Mouse (Mus musculus): ENCODE data around the gene Nucb1. TPM values are rescaled to one million over a fixed set of nuclear protein-coding genes. Genes with fewer than 3 reads are reported as not detected.
"Not testable (repeated sequence)": the region's sequence is repeated elsewhere in the genome, so short reads cannot be mapped to it uniquely, and the experiment has no call there.

Nucb1 gene
- total and polyA plus RNA-seq, 2 experiments from 2014 or later: 76.8 to 122 TPM

DNA sequence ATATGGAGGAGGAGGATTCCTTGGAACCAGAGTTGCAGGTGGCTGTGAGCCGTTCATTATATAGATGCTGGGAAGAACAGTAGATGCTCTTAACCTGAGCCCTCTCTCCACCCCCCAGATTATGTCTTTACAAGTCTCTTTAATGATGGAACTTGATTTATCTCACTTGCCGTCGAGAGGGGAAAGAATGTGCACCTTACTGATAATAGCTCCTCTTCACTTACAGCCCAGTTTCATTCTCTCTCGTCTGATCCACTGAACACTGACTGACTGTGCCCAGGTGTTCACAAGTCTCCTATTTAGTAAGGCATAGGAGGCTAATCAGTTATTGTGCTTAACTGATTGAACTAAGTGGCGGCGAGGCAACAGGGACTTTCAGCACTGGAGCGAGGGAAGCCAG is 20.6 kb downstream of the Nucb1 start:
- Histone ChIP-seq H3K4me1 (ENCODE audit: insufficient read depth) (0 out of 2 replicates have a peak, but pooled peaks cover 6% of the 10 kb centered on the region), H3K4me2 (ENCODE audit: low read depth) (no peak overlapping the region), H3K27ac (ENCODE audit: low read depth, low read length) (no peak overlapping the region), H3K9ac (no peak overlapping the region), H3K36me3 (ENCODE audit: insufficient read depth) (peaks cover 21% of the 10 kb centered on the region), H3K27me3 (ENCODE audit: insufficient read depth, low read length) (no peaks in the 10 kb centered on the region), H3K9me3 (ENCODE audit: low read length) (no peaks in the 10 kb centered on the region), H3K4me3 (ENCODE audit: low read depth, low read length) (no peak overlapping the region)
- DNase-seq: no peak
- no peak for TF ChIP-seq CTCF (IDR thresholded peaks at IDR 0.05; ENCODE audit: low read depth)
- ATAC-seq: no peak
- WGBS: 73% methylated on average over 7 of the region's 7 CpGs

DNA sequence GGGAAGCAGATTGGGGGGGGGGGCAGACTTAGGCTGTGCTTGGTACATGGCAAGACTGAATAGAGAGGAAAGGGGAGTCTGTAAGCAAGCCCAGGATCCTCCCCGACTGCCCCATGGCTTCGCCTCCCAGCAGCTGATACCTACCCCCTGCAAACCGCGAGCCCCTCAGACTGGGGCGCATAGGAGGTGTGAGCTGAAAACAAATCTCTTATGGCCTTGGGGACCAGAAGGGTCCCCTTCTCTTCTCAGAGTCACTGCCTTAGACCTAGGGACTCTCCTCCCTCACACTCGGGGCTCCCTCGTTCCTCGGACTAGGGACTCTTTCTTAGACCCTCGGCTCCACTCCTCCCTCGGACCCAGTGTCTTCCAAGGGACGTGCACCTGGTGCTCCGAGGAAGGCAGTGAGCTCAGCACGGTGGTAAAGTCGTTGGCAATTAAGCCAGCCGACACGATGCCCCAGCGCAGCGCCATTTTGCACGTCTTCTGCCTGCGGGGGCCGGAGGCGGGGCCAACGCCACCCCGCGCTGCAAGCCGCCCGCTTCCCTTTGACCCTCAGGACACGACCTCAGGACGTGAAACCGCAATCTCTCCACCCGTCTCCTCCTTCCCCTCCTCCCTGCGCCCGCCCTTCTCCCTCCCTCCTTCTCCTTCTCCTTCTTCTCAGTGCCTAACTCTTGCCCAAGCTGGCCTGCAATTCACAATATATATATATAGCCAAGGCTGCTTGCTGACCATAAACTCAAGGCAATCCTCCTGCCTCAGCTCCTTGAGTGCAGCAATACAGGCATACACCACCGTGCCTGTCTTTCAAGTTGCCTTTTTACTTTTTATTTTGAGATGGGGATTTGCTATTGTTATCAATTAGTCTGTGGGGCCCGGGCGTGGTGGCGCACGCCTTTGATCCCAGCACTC is 21.7 kb downstream of the Nucb1 start, which contains the start of gene Dhdh:
Gene Dhdh (minus strand): TSS at position 513 of the 912 bp plus-strand sequence.
- H3K4me1 ChIP-seq (ENCODE audit: insufficient read depth): 0 out of 2 replicates have a peak, but pooled peaks cover 6% of the 10 kb centered on the region
- H3K27me3 ChIP-seq (ENCODE audit: insufficient read depth, low read length): no peaks in the 10 kb centered on the region
- H3K9ac ChIP-seq: peak within 1 kb of the TSS; percentile 50
- TF ChIP-seq CTCF (IDR thresholded peaks at IDR 0.05; ENCODE audit: low read depth): no peak
- 8% methylated on average over 36 of the region's 38 CpGs for WGBS
- peak; percentile 69 for ATAC-seq
- DNase-seq: no peak
- H3K36me3 ChIP-seq (ENCODE audit: insufficient read depth): peaks cover 11% of the 10 kb centered on the region; the same call in 1 of the 2 replicates
- H3K4me2 ChIP-seq (ENCODE audit: low read depth): peak within 1 kb of the TSS; percentile 48
- H3K4me3 ChIP-seq (ENCODE audit: low read depth, low read length): peak within 1 kb of the TSS; percentile 31
- no peaks in the 10 kb centered on the region for H3K9me3 ChIP-seq (ENCODE audit: low read length)
- H3K27ac ChIP-seq (ENCODE audit: low read depth, low read length): peak within 1 kb of the TSS; percentile 80

DNA sequence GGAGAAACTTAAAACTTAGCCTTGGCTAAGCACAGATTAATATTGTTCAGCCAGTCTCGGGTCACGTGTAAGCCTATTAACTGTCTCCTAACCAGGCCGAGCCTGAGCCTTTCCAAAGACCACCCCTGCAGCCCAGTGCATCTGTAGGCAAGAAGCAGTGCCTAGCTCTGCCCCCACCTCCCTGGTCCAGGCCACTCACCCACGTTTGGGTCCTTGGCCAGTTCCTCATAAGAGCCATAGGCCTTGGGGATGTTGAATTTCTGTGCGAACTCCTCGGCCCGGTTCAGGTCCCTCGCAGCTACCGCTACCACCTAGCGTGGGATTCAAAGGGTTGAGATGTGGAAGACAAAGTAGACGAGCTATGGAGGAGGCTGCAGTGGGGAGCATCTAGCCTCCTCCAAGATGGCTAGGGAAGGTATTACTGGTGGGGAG is 22.3 kb downstream of the Nucb1 start:
- DNase-seq: peak; percentile 58

DNA sequence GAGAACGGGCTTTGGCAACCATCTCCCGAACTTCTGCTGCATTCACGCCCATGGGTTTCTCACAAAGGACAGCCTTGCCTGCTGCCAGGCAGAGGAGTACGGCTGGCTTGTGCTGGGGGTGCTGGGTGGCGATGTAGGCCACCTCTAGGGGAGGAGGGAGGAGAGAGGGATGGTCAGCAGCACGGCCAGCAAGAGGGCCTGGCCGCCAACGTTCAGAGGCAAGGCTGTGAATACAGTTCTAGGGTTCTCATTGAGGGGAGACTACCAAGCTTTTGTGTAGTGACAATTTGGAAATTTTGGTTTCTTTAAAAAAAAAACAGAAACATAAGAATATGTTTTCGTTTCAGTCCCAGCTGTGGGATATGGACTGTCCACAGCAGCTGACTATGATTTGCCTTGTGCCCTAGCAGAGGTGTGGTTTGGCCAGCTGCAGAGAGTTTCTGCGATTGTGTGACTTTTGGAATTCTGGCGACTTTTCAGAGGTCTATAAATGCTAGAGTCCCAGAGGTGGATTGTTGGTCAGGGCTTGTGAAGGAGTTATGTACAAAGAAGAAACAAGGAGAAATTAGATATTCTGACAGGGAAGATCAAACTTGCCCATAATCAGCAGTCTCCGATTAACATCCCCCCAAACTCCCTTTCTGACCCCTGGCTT is 23.3 kb downstream of the Nucb1 start, which contains the start of gene Gm45808:
Gene Gm45808 (minus strand): TSS at position 51 of the 655 bp plus-strand sequence.
- DNase-seq: no peak
- Histone ChIP-seq H3K36me3 (ENCODE audit: insufficient read depth) (no peaks in the 10 kb centered on the region), H3K27me3 (ENCODE audit: insufficient read depth, low read length) (no peaks in the 10 kb centered on the region), H3K4me3 (ENCODE audit: low read depth, low read length) (no peak within 1 kb of the TSS), H3K9me3 (ENCODE audit: low read length) (no peaks in the 10 kb centered on the region), H3K9ac (peak within 1 kb of the TSS; percentile 50; the same call in 1 of the 2 replicates), H3K27ac (ENCODE audit: low read depth, low read length) (no peak within 1 kb of the TSS), H3K4me1 (ENCODE audit: insufficient read depth) (0 out of 2 replicates have a peak, but pooled peaks cover 6% of the 10 kb centered on the region), H3K4me2 (ENCODE audit: low read depth) (0 out of 2 replicates have a peak within 1 kb of the TSS, but pooled peaks have one; percentile 48)
- ATAC-seq: no peak
- 75% methylated on average over 12 of the region's 12 CpGs for WGBS
- TF ChIP-seq CTCF (IDR thresholded peaks at IDR 0.05; ENCODE audit: low read depth): no peak

More for the DNA sequence above, 22.3 kb downstream of the Nucb1 start:
- peak overlapping the region; percentile 80 for H3K27ac ChIP-seq (ENCODE audit: low read depth, low read length)
- TF ChIP-seq CTCF (IDR thresholded peaks at IDR 0.05; ENCODE audit: low read depth): no peak
- ATAC-seq: peak; percentile 63
- no peaks in the 10 kb centered on the region for H3K27me3 ChIP-seq (ENCODE audit: insufficient read depth, low read length)
- H3K36me3 ChIP-seq (ENCODE audit: insufficient read depth): peaks cover 4% of the 10 kb centered on the region; the same call in 1 of the 2 replicates
- H3K4me1 ChIP-seq (ENCODE audit: insufficient read depth): 0 out of 2 replicates have a peak, but pooled peaks cover 6% of the 10 kb centered on the region
- H3K4me3 ChIP-seq (ENCODE audit: low read depth, low read length): peak overlapping the region; percentile 31
- no peaks in the 10 kb centered on the region for H3K9me3 ChIP-seq (ENCODE audit: low read length)
- WGBS: 21% methylated on average over 11 of the region's 11 CpGs
- peak overlapping the region; percentile 48 for H3K4me2 ChIP-seq (ENCODE audit: low read depth)
- peak overlapping the region; percentile 50; the same call in 1 of the 2 replicates for H3K9ac ChIP-seq

DNA sequence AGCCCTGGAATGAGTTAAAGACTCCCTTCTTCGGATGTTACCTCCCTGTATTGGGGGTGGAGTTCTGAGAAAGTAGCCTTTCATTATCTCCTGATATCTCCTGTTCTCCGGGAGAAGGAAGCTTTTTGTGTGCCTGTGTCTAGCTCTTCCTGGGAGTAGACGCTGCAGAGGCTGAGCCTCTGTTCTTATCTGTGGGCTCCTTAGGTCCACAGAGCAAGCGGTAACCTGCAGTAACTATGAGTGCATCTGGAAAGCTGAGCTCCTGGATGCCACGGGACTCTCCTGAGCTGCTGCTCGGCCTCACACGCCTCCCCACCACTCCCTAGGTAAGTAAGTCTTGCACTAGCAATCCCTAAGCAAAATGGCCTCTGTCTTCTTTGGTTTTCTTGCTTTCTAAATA is 24.0 kb downstream of the Nucb1 start:
- Histone ChIP-seq H3K27me3 (ENCODE audit: insufficient read depth, low read length) (no peaks in the 10 kb centered on the region), H3K27ac (ENCODE audit: low read depth, low read length) (no peak overlapping the region), H3K9ac (no peak overlapping the region), H3K36me3 (ENCODE audit: insufficient read depth) (no peaks in the 10 kb centered on the region), H3K4me1 (ENCODE audit: insufficient read depth) (0 out of 2 replicates have a peak, but pooled peaks cover 6% of the 10 kb centered on the region), H3K4me2 (ENCODE audit: low read depth) (no peak overlapping the region), H3K9me3 (ENCODE audit: low read length) (no peaks in the 10 kb centered on the region), H3K4me3 (ENCODE audit: low read depth, low read length) (no peak overlapping the region)
- TF ChIP-seq CTCF (IDR thresholded peaks at IDR 0.05; ENCODE audit: low read depth): no peak
- DNase-seq: no peak
- WGBS: 79% methylated on average over 7 of the region's 7 CpGs
- no peak for ATAC-seq

DNA sequence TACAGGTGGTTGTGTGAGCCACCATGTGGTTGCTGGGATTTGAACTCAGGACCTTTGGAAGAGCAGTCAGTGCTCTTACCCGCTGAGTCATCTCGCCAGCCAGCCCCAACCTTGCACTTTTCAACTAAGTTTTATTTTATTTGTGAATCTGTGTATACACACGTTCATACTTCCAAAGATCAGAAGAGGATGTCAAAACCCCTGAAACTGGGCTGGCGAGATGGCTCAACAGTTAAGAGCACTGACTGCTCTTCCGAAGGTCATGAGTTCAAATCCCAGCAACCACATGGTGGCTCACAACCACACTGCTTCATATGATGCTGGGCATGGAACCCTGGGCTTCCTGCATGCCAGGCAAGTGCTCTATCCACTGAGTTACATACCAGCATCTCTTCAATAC is 25.2 kb downstream of the Nucb1 start:
- H3K27ac ChIP-seq (ENCODE audit: low read depth, low read length); H3K36me3 ChIP-seq (ENCODE audit: insufficient read depth); DNase-seq; ATAC-seq; H3K9ac ChIP-seq; H3K4me2 ChIP-seq (ENCODE audit: low read depth); H3K4me1 ChIP-seq (ENCODE audit: insufficient read depth); H3K27me3 ChIP-seq (ENCODE audit: insufficient read depth, low read length); H3K4me3 ChIP-seq (ENCODE audit: low read depth, low read length); H3K9me3 ChIP-seq (ENCODE audit: low read length): not testable (repeated sequence)
- WGBS: 95% methylated on average over 5 of the region's 5 CpGs

Measured in forebrain, postnatal 0 days (tissue).